Mouse (Mus musculus) gastrocnemius, postnatal 4 days (tissue): ENCODE results near the gene Cartpt. TPM values are rescaled to one million over a fixed set of nuclear protein-coding genes. Genes with fewer than 3 reads are reported as not detected.
"Not testable (repeated sequence)": the region's sequence is repeated elsewhere in the genome, so short reads cannot be mapped to it uniquely, and the experiment has no call there.

Source experiments
- DNase-seq, 2 experiments: peaks; one replicate each; pipeline ENCODE4 v3.0.0; 2021 to 2022; ENCODE audit warnings: low spot score in 2 of 2, mixed read lengths in 2 of 2
- long read RNA-seq, 2 experiments: library from polyadenylated mRNA; stranded (forward); transcript quantifications; one replicate each; pipeline ENCODE4 v2.0.0; 2021
- total RNA-seq, 2 experiments: library from RNA; stranded (reverse); gene quantifications; 2 replicates each; pipeline ENCODE4 v1.2.3; 2021

Gene Cartpt
- total RNA-seq = not detected
- long read RNA-seq, experiment 1 = 0 reads
- long read RNA-seq, experiment 2 = 0 reads

GRCm38 (mm10) chr13:99900965-99901364, at the start of gene Cartpt:
Cartpt (minus strand) TSS chr13:99901091.
- DNase-seq = no peak

- no peak for DNase-seq
Measured at GRCm38 (mm10) chr13:99947417-99947816, 46.5 kb upstream of the Cartpt start.

- no peak for DNase-seq
Measured at GRCm38 (mm10) chr13:99943525-99943924, 42.6 kb upstream of the Cartpt start.

- DNase-seq = no peak
Measured at GRCm38 (mm10) chr13:99940601-99941000, 39.7 kb upstream of the Cartpt start.

- DNase-seq = no peak
Measured at GRCm38 (mm10) chr13:99939320-99939671, 38.4 kb upstream of the Cartpt start.

- DNase-seq = no peak
Measured at GRCm38 (mm10) chr13:99938606-99939319, 37.9 kb upstream of the Cartpt start.

GRCm38 (mm10) chr13:99937741-99938140, 36.9 kb upstream of the Cartpt start:
- DNase-seq = no peak

GRCm38 (mm10) chr13:99932406-99932805, 31.5 kb upstream of the Cartpt start:
- DNase-seq = no peak

GRCm38 (mm10) chr13:99931502-99931901, 30.6 kb upstream of the Cartpt start:
- DNase-seq = no peak

GRCm38 (mm10) chr13:99926249-99926648, 25.4 kb upstream of the Cartpt start:
- no peak for DNase-seq

GRCm38 (mm10) chr13:99915632-99916031, 14.7 kb upstream of the Cartpt start:
- DNase-seq = no peak

- DNase-seq = peak; percentile 38 to 69
Measured at GRCm38 (mm10) chr13:99900557-99900892, 366 bp downstream of the Cartpt start.

GRCm38 (mm10) chr13:99899670-99900556, 978 bp downstream of the Cartpt start:
- DNase-seq = no peak

- no peak for DNase-seq
Measured at GRCm38 (mm10) chr13:99898816-99899215, 2.1 kb downstream of the Cartpt start.

- no peak for DNase-seq
Measured at GRCm38 (mm10) chr13:99885636-99886035, 15.3 kb downstream of the Cartpt start.

GRCm38 (mm10) chr13:99881774-99882173, 19.1 kb downstream of the Cartpt start:
- DNase-seq = not testable (repeated sequence)

GRCm38 (mm10) chr13:99879696-99880095, 21.2 kb downstream of the Cartpt start:
- DNase-seq = no peak

GRCm38 (mm10) chr13:99872059-99872458, 28.8 kb downstream of the Cartpt start:
- no peak for DNase-seq

GRCm38 (mm10) chr13:99868438-99868837, 32.5 kb downstream of the Cartpt start:
- no peak for DNase-seq

- no peak for DNase-seq
Measured at GRCm38 (mm10) chr13:99864331-99864730, 36.6 kb downstream of the Cartpt start.

GRCm38 (mm10) chr13:99860670-99861069, 40.2 kb downstream of the Cartpt start:
- no peak for DNase-seq

GRCm38 (mm10) chr13:99859082-99859481, 41.8 kb downstream of the Cartpt start:
- no peak for DNase-seq
